Mouse (Mus musculus): ENCODE data around the gene Gnb1. TPM values are rescaled to one million over a fixed set of nuclear protein-coding genes. Genes with fewer than 3 reads are reported as not detected.

The Gnb1 gene
- polyA plus RNA-seq, 2 experiments: 92.8 to 98.7 TPM

GRCm38 (mm10) chr4:155482733-155483540, 8.2 kb upstream of the Gnb1 start:
- H3K27me3 ChIP-seq (ENCODE audit: control insufficient read depth, insufficient read depth, low read length): no peaks in the 10 kb centered on the region; the same call in 1 of the 2 replicates
- H3K36me3 ChIP-seq (replicated peaks; ENCODE audit: control insufficient read depth, insufficient read depth, low read depth): no peaks in the 10 kb centered on the region
- 66% methylated on average over 8 of the region's 8 CpGs for WGBS (ENCODE audit: insufficient replicate concordance)
- no peak overlapping the region for H3K4me3 ChIP-seq (ENCODE audit: insufficient read depth in 1 of 2, low read depth in 2 of 2, low read length in 2 of 2)
- DNase-seq (ENCODE audit: low read depth in 3 of 3, low spot score in 3 of 3) (no peak), ATAC-seq (ENCODE audit: insufficient read depth) (no peak)
- no peak for TF ChIP-seq CTCF (IDR thresholded peaks at IDR 0.05; ENCODE audit: low read depth)
- no peak for TF ChIP-seq EP300 (IDR thresholded peaks at IDR 0.05; ENCODE audit: low read depth)
- no peak overlapping the region for H3K9ac ChIP-seq (replicated peaks)
- no peak overlapping the region for H3K27ac ChIP-seq
- H3K9me3 ChIP-seq (ENCODE audit: control insufficient read depth, low read length): no peaks in the 10 kb centered on the region
- peaks cover 5 to 11% of the 10 kb centered on the region in 2 experiments for H3K4me1 ChIP-seq (replicated peaks; ENCODE audit: control insufficient read depth in 2 of 2, insufficient read depth in 2 of 2, low read length in 1 of 2)
- no peak overlapping the region for H3K4me2 ChIP-seq (ENCODE audit: low read depth)

DNA sequence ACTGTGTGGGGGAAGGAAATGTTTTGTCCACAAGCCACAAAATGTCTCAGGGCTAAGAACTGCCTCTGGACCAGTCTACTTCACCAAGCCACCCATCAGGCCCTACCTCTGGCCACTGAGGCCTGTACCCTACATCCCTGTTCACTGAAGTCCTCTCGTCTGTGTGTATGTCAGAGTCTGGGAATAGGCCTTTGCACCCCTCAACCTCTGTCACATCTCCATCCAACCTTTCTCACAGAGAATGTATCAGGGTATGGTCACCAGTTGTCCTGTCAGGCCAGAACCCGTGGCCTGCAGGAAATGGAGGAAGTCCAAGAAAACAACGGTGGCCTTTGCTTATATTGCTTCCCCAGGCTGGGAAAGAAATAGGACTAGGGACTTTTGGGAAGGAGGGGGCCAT, 5.6 kb upstream of the Gnb1 start:
- Histone ChIP-seq H3K36me3 (replicated peaks; ENCODE audit: control insufficient read depth, insufficient read depth, low read depth) (no peaks in the 10 kb centered on the region), H3K4me1 (replicated peaks; ENCODE audit: control insufficient read depth in 2 of 2, insufficient read depth in 2 of 2, low read length in 1 of 2) (peaks cover 30 to 37% of the 10 kb centered on the region in 2 experiments), H3K4me3 (ENCODE audit: insufficient read depth in 1 of 2, low read depth in 2 of 2, low read length in 2 of 2) (no peak overlapping the region), H3K4me2 (ENCODE audit: low read depth) (no peak overlapping the region), H3K27me3 (ENCODE audit: control insufficient read depth, insufficient read depth, low read length) (no peaks in the 10 kb centered on the region; the same call in 1 of the 2 replicates), H3K27ac (no peak overlapping the region), H3K9me3 (ENCODE audit: control insufficient read depth, low read length) (no peaks in the 10 kb centered on the region), H3K9ac (replicated peaks) (no peak overlapping the region)
- no peak for DNase-seq (ENCODE audit: low read depth in 3 of 3, low spot score in 3 of 3)
- no peak for TF ChIP-seq EP300 (IDR thresholded peaks at IDR 0.05; ENCODE audit: low read depth)
- TF ChIP-seq CTCF (IDR thresholded peaks at IDR 0.05; ENCODE audit: low read depth): no peak
- 30% methylated on average over 3 of the region's 3 CpGs for WGBS (ENCODE audit: insufficient replicate concordance)
- no peak for ATAC-seq (ENCODE audit: insufficient read depth)

- H3K36me3 ChIP-seq (replicated peaks; ENCODE audit: control insufficient read depth, insufficient read depth, low read depth): no peaks in the 10 kb centered on the region
- H3K27ac ChIP-seq: no peak overlapping the region
- no peak for ATAC-seq (ENCODE audit: insufficient read depth)
- peaks cover 32 to 42% of the 10 kb centered on the region in 2 experiments for H3K4me1 ChIP-seq (replicated peaks; ENCODE audit: control insufficient read depth in 2 of 2, insufficient read depth in 2 of 2, low read length in 1 of 2)
- TF ChIP-seq EP300 (IDR thresholded peaks at IDR 0.05; ENCODE audit: low read depth): no peak
- TF ChIP-seq CTCF (IDR thresholded peaks at IDR 0.05; ENCODE audit: low read depth): no peak
- H3K4me2 ChIP-seq (ENCODE audit: low read depth): peak overlapping the region; percentile 54; the same call in 1 of the 2 replicates
- WGBS (ENCODE audit: insufficient replicate concordance): 19% methylated on average over 3 of the region's 3 CpGs
- no peak overlapping the region for H3K4me3 ChIP-seq (ENCODE audit: insufficient read depth in 1 of 2, low read depth in 2 of 2, low read length in 2 of 2)
- DNase-seq (ENCODE audit: low read depth in 3 of 3, low spot score in 3 of 3): no peak
- no peak overlapping the region for H3K9ac ChIP-seq (replicated peaks)
- H3K9me3 ChIP-seq (ENCODE audit: control insufficient read depth, low read length): no peaks in the 10 kb centered on the region
- no peaks in the 10 kb centered on the region for H3K27me3 ChIP-seq (ENCODE audit: control insufficient read depth, insufficient read depth, low read length)
These were observed 3.4 kb upstream of the Gnb1 start for GRCm38 (mm10) chr4:155487746-155488145.

GRCm38 (mm10) chr4:155488232-155489025, 2.7 kb upstream of the Gnb1 start:
- Histone ChIP-seq H3K4me3 (ENCODE audit: insufficient read depth in 1 of 2, low read depth in 2 of 2, low read length in 2 of 2) (peak overlapping the region in 1 of 2 experiments; percentile 8; a peak in 1 of 4 replicates), H3K36me3 (replicated peaks; ENCODE audit: control insufficient read depth, insufficient read depth, low read depth) (no peaks in the 10 kb centered on the region), H3K27me3 (ENCODE audit: control insufficient read depth, insufficient read depth, low read length) (no peaks in the 10 kb centered on the region), H3K9ac (replicated peaks) (0 out of 2 replicates have a peak overlapping the region, but pooled peaks have one; percentile 18), H3K27ac (peak overlapping the region; percentile 17), H3K4me1 (replicated peaks; ENCODE audit: control insufficient read depth in 2 of 2, insufficient read depth in 2 of 2, low read length in 1 of 2) (peaks cover 36 to 45% of the 10 kb centered on the region in 2 experiments), H3K4me2 (ENCODE audit: low read depth) (peak overlapping the region; percentile 54), H3K9me3 (ENCODE audit: control insufficient read depth, low read length) (no peaks in the 10 kb centered on the region)
- ATAC-seq (ENCODE audit: insufficient read depth) (peak; percentile 66), DNase-seq (ENCODE audit: low read depth in 3 of 3, low spot score in 3 of 3) (peak; percentile 37 to 58 (median 50))
- WGBS (ENCODE audit: insufficient replicate concordance): 35% methylated on average over 8 of the region's 8 CpGs
- TF ChIP-seq EP300 (IDR thresholded peaks at IDR 0.05; ENCODE audit: low read depth) (no peak; the same call in 1 of the 2 replicates), CTCF (IDR thresholded peaks at IDR 0.05; ENCODE audit: low read depth) (no peak)

Measured in liver, embryonic 14.5 days (tissue).